Mouse (Mus musculus): ENCODE measurements at regions not wholly inside any gene's neighbourhood (a gene's known extent, or its start where the extent isn't known, plus 50 kb on each side); places are given as distances from the start of the nearest gene placed in this dataset.

GRCm38 (mm10) chr13:9824904-9825303 is 59.8 kb upstream of the Zmynd11 start:
- DNase-seq (ENCODE audit: low read depth, low spot score), result no peak

GRCm38 (mm10) chr13:9817356-9817755 is 52.2 kb upstream of the Zmynd11 start:
- peak; percentile 48 for DNase-seq (ENCODE audit: low read depth, low spot score)
